Mouse (Mus musculus): Measurements from ENCODE around the gene Tbcb. TPM values are rescaled to one million over a fixed set of nuclear protein-coding genes. Genes with fewer than 3 reads are reported as not detected.
"Not testable (repeated sequence)": the region's sequence is repeated elsewhere in the genome, so short reads cannot be mapped to it uniquely, and the experiment has no call there.

Tbcb gene
- polyA plus RNA-seq, 1 experiment from 2014 or later = 148 TPM

DNA sequence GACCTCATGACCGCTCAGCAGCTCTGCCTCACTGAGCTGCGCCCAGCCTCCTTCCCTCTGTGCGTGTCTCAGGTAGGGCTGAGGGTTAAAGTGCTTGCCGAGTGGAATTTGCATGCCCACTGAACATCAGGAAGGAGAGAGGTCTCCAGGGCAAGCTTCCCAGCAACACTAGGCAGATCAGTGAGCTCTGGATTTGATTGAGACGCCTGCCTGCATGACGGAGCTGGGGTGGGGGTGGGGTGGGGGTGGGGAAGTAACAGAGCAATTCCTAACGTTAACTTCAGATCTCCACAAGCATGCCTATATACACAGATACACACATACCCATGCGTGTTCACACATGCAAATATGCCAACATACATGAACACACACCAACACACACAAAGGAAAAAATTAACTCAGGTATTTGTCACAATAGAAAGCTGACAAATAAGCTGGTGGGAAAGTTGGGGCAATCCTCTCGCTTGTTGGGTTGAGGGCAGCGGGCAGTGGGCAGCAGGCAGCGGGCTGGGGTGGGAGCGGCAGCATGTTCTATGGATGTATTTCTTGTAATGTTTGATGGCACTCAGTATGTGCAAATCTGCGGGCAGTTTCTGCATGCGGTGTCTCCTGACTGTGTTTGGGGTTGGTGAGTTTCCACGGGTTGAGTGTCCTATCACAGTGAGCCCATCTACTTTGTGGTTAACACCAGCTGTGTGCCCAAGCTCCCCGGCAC, 12.6 kb downstream of the Tbcb start:
- H3K27ac ChIP-seq (ENCODE audit: low read length) = no peak overlapping the region
- H3K4me3 ChIP-seq (ENCODE audit: low read depth, low read length) = peak overlapping the region; percentile 42
- ATAC-seq (ENCODE audit: insufficient number of reproducible peaks, insufficient read depth, low FRiP score, low read depth) = peak; percentile 56
- H3K9ac ChIP-seq (replicated peaks; ENCODE audit: low read depth, low read length) = peak overlapping the region; percentile 42
- no peaks in the 10 kb centered on the region for H3K27me3 ChIP-seq (ENCODE audit: control insufficient read depth, insufficient read depth, low read length)
- H3K9me3 ChIP-seq (ENCODE audit: control insufficient read depth, low read depth, low read length) = no peaks in the 10 kb centered on the region
- peak overlapping the region; percentile 94 for H3K4me2 ChIP-seq (replicated peaks; ENCODE audit: low read depth, low read length)
- no peaks in the 10 kb centered on the region for H3K4me1 ChIP-seq (ENCODE audit: control insufficient read depth, insufficient read depth, low read length)
- WGBS = 4% methylated on average over 16 of the region's 16 CpGs
- H3K36me3 ChIP-seq (ENCODE audit: control insufficient read depth, insufficient read depth, low read length) = peaks cover 4% of the 10 kb centered on the region; the same call in 1 of the 2 replicates

DNA sequence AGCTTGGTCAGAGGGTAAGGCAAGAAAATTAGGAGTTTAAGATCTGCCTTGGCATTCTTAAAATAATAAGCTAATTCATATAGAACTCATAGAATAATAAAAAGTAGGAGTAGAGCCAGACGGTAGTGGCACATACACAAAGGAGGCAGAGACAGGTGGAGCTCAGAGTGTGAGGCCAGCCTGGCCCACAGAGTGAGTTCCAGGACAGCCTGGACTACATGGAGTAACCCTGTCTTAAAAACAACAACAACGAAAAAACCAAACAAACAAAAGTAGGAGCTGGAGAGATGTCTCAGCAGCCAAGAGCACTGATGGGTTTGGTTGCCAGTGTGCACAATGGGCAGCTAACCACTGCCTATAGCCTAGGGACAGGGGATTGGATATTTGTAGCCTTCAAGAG, 14.8 kb downstream of the Tbcb start:
- no peaks in the 10 kb centered on the region for H3K9me3 ChIP-seq (ENCODE audit: control insufficient read depth, low read depth, low read length)
- ATAC-seq (ENCODE audit: insufficient number of reproducible peaks, insufficient read depth, low FRiP score, low read depth) = no peak

DNA sequence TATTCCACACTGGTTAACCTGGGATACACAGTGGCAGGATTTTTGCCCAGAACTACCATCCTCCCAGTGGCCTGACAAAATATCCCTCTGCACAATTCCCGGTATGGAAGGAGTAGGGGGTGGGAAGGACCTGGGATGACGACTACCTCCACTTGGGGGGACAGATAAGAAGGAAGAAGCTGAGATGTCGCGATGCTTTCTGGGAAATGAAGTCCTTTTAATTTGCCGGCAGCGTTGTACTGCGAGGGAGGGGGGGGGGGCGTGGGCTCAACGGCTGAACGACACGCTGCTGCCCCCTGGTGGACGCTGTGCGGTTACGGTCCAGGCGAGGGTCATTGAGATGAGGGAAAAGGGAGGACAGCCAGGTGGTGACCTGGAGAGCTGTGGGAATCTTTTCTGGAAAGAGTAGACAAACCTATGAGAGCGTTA, 15.3 kb downstream of the Tbcb start:
- H3K4me3 ChIP-seq (ENCODE audit: low read depth, low read length) = peak overlapping the region; percentile 2; the same call in 1 of the 2 replicates
- ATAC-seq (ENCODE audit: insufficient number of reproducible peaks, insufficient read depth, low FRiP score, low read depth) = peak; percentile 64
- H3K36me3 ChIP-seq (ENCODE audit: control insufficient read depth, insufficient read depth, low read length) = no peaks in the 10 kb centered on the region
- no peaks in the 10 kb centered on the region for H3K27me3 ChIP-seq (ENCODE audit: control insufficient read depth, insufficient read depth, low read length)
- under 1% methylated on average over 16 of the region's 16 CpGs for whole genome bisulfite sequencing
- peak overlapping the region; percentile 28; the same call in 1 of the 2 replicates for H3K4me2 ChIP-seq (replicated peaks; ENCODE audit: low read depth, low read length)
- H3K4me1 ChIP-seq (ENCODE audit: control insufficient read depth, insufficient read depth, low read length) = no peaks in the 10 kb centered on the region
- no peak overlapping the region for H3K27ac ChIP-seq (ENCODE audit: low read length)
- H3K9ac ChIP-seq (replicated peaks; ENCODE audit: low read depth, low read length) = no peak overlapping the region
- no peaks in the 10 kb centered on the region for H3K9me3 ChIP-seq (ENCODE audit: control insufficient read depth, low read depth, low read length)

More for the DNA sequence above, 14.8 kb downstream of the Tbcb start:
- Histone ChIP-seq H3K4me1 (ENCODE audit: control insufficient read depth, insufficient read depth, low read length) (no peaks in the 10 kb centered on the region), H3K9ac (replicated peaks; ENCODE audit: low read depth, low read length) (no peak overlapping the region), H3K4me2 (replicated peaks; ENCODE audit: low read depth, low read length) (no peak overlapping the region), H3K36me3 (ENCODE audit: control insufficient read depth, insufficient read depth, low read length) (no peaks in the 10 kb centered on the region), H3K4me3 (ENCODE audit: low read depth, low read length) (no peak overlapping the region), H3K27ac (ENCODE audit: low read length) (no peak overlapping the region), H3K27me3 (ENCODE audit: control insufficient read depth, insufficient read depth, low read length) (no peaks in the 10 kb centered on the region)
- whole genome bisulfite sequencing = 75% methylated on average over 2 of the region's 2 CpGs

DNA sequence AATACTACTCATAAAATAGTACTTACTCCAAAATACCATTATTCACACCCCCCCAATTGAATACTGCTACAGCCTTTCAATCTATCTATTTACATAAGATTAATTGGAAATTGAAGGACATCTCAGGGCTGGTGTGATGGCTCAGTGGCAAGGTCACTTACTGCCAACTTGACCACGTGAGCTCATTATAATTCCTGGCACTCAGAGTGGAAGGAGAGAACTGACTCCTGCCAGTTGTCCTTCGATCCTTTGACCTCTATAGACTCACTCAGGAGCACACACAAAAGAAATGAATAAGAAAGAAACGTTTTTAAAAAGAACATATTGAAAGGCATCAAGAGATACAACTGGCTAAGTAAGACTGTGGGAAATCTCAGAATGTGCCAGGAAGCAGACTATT, 16.2 kb downstream of the Tbcb start:
- no peaks in the 10 kb centered on the region for H3K4me1 ChIP-seq (ENCODE audit: control insufficient read depth, insufficient read depth, low read length)
- no peak overlapping the region for H3K4me2 ChIP-seq (replicated peaks; ENCODE audit: low read depth, low read length)
- H3K4me3 ChIP-seq (ENCODE audit: low read depth, low read length) = no peak overlapping the region
- H3K27ac ChIP-seq (ENCODE audit: low read length) = no peak overlapping the region
- no peaks in the 10 kb centered on the region for H3K9me3 ChIP-seq (ENCODE audit: control insufficient read depth, low read depth, low read length)
- no peaks in the 10 kb centered on the region for H3K36me3 ChIP-seq (ENCODE audit: control insufficient read depth, insufficient read depth, low read length)
- WGBS = 89% methylated on average over 3 of the region's 3 CpGs
- no peak for ATAC-seq (ENCODE audit: insufficient number of reproducible peaks, insufficient read depth, low FRiP score, low read depth)
- no peaks in the 10 kb centered on the region for H3K27me3 ChIP-seq (ENCODE audit: control insufficient read depth, insufficient read depth, low read length)
- H3K9ac ChIP-seq (replicated peaks; ENCODE audit: low read depth, low read length) = no peak overlapping the region

DNA sequence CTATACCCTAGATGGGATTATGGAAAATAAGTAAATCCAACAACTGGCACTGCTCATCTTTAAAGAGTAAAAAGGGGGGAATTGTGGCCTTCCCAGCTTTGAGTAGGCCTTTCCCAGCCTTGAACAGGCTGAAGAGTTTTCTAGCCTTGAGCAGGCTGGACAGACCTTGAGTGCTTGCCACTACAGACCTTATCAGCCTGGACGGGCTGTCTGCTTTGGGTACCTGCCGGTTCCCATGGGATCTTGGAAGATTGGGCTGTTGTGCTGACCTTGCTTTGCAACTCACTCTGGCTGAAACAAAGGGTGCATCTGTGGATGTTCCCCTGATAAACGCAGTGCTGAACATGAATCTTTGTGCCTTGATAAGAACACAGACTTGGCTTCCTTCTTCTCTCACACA, 18.2 kb downstream of the Tbcb start:
- Histone ChIP-seq H3K36me3 (ENCODE audit: control insufficient read depth, insufficient read depth, low read length) (no peaks in the 10 kb centered on the region), H3K4me1 (ENCODE audit: control insufficient read depth, insufficient read depth, low read length) (no peaks in the 10 kb centered on the region), H3K27ac (ENCODE audit: low read length) (no peak overlapping the region), H3K9me3 (ENCODE audit: control insufficient read depth, low read depth, low read length) (no peaks in the 10 kb centered on the region), H3K9ac (replicated peaks; ENCODE audit: low read depth, low read length) (no peak overlapping the region), H3K4me3 (ENCODE audit: low read depth, low read length) (no peak overlapping the region), H3K27me3 (ENCODE audit: control insufficient read depth, insufficient read depth, low read length) (no peaks in the 10 kb centered on the region), H3K4me2 (replicated peaks; ENCODE audit: low read depth, low read length) (no peak overlapping the region)
- WGBS = 74% methylated on average over 3 of the region's 3 CpGs
- no peak for ATAC-seq (ENCODE audit: insufficient number of reproducible peaks, insufficient read depth, low FRiP score, low read depth)

DNA sequence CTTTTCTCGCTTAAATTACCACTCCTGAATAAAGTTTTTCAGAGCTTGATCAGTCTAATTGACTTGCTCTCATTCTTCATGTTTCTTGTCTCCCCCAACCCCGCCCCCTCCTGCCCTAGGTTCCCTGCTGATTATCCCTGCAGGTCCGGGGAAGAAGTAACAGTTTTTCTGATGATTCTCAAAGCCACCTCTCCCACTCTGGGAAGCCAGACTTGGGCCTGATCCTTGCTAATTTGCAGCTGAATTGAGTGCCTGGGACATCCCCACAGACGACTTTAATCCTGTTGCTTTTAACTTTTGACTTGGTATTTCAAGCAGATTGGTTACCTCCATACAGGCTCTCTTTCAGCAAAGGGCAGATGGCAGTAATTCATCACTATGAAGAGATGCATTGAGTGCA, 21.0 kb downstream of the Tbcb start:
- no peaks in the 10 kb centered on the region for H3K36me3 ChIP-seq (ENCODE audit: control insufficient read depth, insufficient read depth, low read length)

DNA sequence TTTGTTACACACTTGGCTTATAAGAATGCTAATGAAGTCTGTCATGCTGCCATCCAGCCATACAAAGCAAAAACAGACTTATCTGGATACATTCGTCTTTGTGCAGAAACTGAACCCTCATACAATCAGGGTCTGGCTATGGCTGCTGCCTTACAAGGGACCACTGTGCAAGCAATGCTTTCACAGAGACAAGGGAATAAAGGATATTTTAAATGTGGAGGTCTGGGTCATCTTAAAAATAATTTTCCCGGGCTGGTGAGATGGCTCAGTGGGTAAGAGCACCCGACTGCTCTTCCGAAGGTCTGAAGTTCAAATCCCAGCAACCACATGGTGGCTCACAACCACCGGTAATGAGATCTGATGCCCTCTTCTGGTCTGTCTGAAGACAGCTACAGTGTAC, 25.7 kb downstream of the Tbcb start:
- not testable (repeated sequence) for H3K27me3 ChIP-seq (ENCODE audit: control insufficient read depth, insufficient read depth, low read length); H3K9ac ChIP-seq (replicated peaks; ENCODE audit: low read depth, low read length); H3K4me3 ChIP-seq (ENCODE audit: low read depth, low read length); H3K27ac ChIP-seq (ENCODE audit: low read length); H3K9me3 ChIP-seq (ENCODE audit: control insufficient read depth, low read depth, low read length); H3K4me1 ChIP-seq (ENCODE audit: control insufficient read depth, insufficient read depth, low read length); H3K36me3 ChIP-seq (ENCODE audit: control insufficient read depth, insufficient read depth, low read length); H3K4me2 ChIP-seq (replicated peaks; ENCODE audit: low read depth, low read length); ATAC-seq (ENCODE audit: insufficient number of reproducible peaks, insufficient read depth, low FRiP score, low read depth)
- 59% methylated on average over 5 of the region's 5 CpGs for WGBS

More for the DNA sequence above, 21.0 kb downstream of the Tbcb start:
- H3K27me3 ChIP-seq (ENCODE audit: control insufficient read depth, insufficient read depth, low read length) = no peaks in the 10 kb centered on the region
- H3K4me2 ChIP-seq (replicated peaks; ENCODE audit: low read depth, low read length) = no peak overlapping the region
- no peaks in the 10 kb centered on the region for H3K9me3 ChIP-seq (ENCODE audit: control insufficient read depth, low read depth, low read length)
- 28% methylated on average over 4 of the region's 4 CpGs for WGBS
- no peak overlapping the region for H3K4me3 ChIP-seq (ENCODE audit: low read depth, low read length)
- no peak overlapping the region for H3K27ac ChIP-seq (ENCODE audit: low read length)
- H3K9ac ChIP-seq (replicated peaks; ENCODE audit: low read depth, low read length) = no peak overlapping the region
- ATAC-seq (ENCODE audit: insufficient number of reproducible peaks, insufficient read depth, low FRiP score, low read depth) = no peak
- H3K4me1 ChIP-seq (ENCODE audit: control insufficient read depth, insufficient read depth, low read length) = no peaks in the 10 kb centered on the region

DNA sequence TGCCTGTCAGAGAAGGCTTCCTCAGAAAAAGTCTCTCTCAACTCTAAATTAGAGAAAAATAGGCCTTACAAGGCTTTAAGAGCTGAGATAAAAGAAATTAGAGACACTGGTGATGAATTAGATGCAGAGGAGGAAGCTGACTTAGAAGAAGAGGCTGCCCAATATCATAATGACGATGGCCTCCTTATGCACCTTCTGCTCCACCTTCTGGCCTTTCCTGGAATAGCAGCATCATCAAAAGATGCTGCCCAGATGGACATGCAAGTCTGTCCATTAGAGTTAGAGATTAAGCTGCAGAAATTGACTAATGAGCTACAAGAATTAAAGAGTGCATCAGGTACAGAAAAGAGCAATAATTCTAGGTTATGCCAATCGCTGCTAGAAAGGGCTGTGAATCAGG, 26.7 kb downstream of the Tbcb start:
- Histone ChIP-seq H3K4me1 (ENCODE audit: control insufficient read depth, insufficient read depth, low read length) (no peaks in the 10 kb centered on the region), H3K27ac (ENCODE audit: low read length) (no peak overlapping the region), H3K36me3 (ENCODE audit: control insufficient read depth, insufficient read depth, low read length) (no peaks in the 10 kb centered on the region), H3K4me2 (replicated peaks; ENCODE audit: low read depth, low read length) (no peak overlapping the region), H3K27me3 (ENCODE audit: control insufficient read depth, insufficient read depth, low read length) (no peaks in the 10 kb centered on the region), H3K9ac (replicated peaks; ENCODE audit: low read depth, low read length) (no peak overlapping the region), H3K4me3 (ENCODE audit: low read depth, low read length) (no peak overlapping the region), H3K9me3 (ENCODE audit: control insufficient read depth, low read depth, low read length) (no peaks in the 10 kb centered on the region)
- 0% methylated on average over 2 of the region's 2 CpGs for WGBS
- ATAC-seq (ENCODE audit: insufficient number of reproducible peaks, insufficient read depth, low FRiP score, low read depth) = no peak

DNA sequence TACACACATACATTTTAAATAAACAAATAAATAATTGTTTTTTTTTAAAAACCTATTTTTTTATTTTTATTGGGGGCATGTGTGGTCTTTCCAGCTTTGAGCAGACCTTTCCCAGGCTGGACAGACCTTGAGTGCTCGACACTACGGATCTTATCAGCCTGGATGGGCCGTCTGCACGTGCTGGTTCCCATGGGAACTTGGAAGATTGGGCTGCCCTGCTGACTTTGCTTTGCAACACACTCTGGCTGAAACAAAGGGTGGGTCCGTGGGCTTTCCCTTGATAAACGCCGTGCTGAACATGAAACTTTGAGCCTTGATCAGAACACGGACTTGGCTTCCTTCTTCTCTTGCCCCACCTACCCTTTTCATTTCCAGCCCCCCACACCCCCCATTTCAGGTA, 27.7 kb downstream of the Tbcb start:
- 34% methylated on average over 8 of the region's 8 CpGs for WGBS
- no peaks in the 10 kb centered on the region for H3K9me3 ChIP-seq (ENCODE audit: control insufficient read depth, low read depth, low read length)
- H3K36me3 ChIP-seq (ENCODE audit: control insufficient read depth, insufficient read depth, low read length) = no peaks in the 10 kb centered on the region
- peak; percentile 67; the same call in 1 of the 2 replicates for ATAC-seq (ENCODE audit: insufficient number of reproducible peaks, insufficient read depth, low FRiP score, low read depth)
- no peaks in the 10 kb centered on the region for H3K27me3 ChIP-seq (ENCODE audit: control insufficient read depth, insufficient read depth, low read length)
- no peaks in the 10 kb centered on the region for H3K4me1 ChIP-seq (ENCODE audit: control insufficient read depth, insufficient read depth, low read length)
- H3K4me3 ChIP-seq (ENCODE audit: low read depth, low read length) = no peak overlapping the region
- H3K4me2 ChIP-seq (replicated peaks; ENCODE audit: low read depth, low read length) = no peak overlapping the region; the same call in 1 of the 2 replicates
- no peak overlapping the region for H3K9ac ChIP-seq (replicated peaks; ENCODE audit: low read depth, low read length)
- peak overlapping the region; percentile 23; the same call in 1 of the 2 replicates for H3K27ac ChIP-seq (ENCODE audit: low read length)
